Mouse (Mus musculus): ENCODE data around the gene Wnt9a. TPM values are rescaled to one million over a fixed set of nuclear protein-coding genes. Genes with fewer than 3 reads are reported as not detected.
"Not testable (repeated sequence)": the region's sequence is repeated elsewhere in the genome, so short reads cannot be mapped to it uniquely, and the experiment has no call there.

Gene Wnt9a
- polyA plus RNA-seq, 1 experiment from 2014 or later, result 8.5 TPM

- no peaks in the 10 kb centered on the region for H3K27me3 ChIP-seq
- WGBS, result 26% methylated on average over 3 of the region's 3 CpGs
These were observed 59.9 kb downstream of the Wnt9a start for GRCm38 (mm10) chr11:59366633-59367032.

GRCm38 (mm10) chr11:59367955-59368354 is 61.2 kb downstream of the Wnt9a start:
- H3K27me3 ChIP-seq; H3K9ac ChIP-seq; ATAC-seq (ENCODE audit: insufficient number of reproducible peaks, low FRiP score, low TSS enrichment, low read depth); H3K27ac ChIP-seq (replicated peaks); H3K4me3 ChIP-seq (replicated peaks); H3K9me3 ChIP-seq (replicated peaks); H3K36me3 ChIP-seq; H3K4me2 ChIP-seq (replicated peaks): not testable (repeated sequence)
- peaks cover 35% of the 10 kb centered on the region for H3K4me1 ChIP-seq
- 82% methylated on average over 4 of the region's 4 CpGs for WGBS

More at GRCm38 (mm10) chr11:59366633-59367032, 59.9 kb downstream of the Wnt9a start:
- H3K4me3 ChIP-seq (replicated peaks), result no peak overlapping the region
- no peaks in the 10 kb centered on the region for H3K9me3 ChIP-seq (replicated peaks)
- peaks cover 33% of the 10 kb centered on the region for H3K4me1 ChIP-seq
- H3K4me2 ChIP-seq (replicated peaks), result no peak overlapping the region
- no peak overlapping the region for H3K9ac ChIP-seq
- H3K36me3 ChIP-seq, result no peaks in the 10 kb centered on the region
- H3K27ac ChIP-seq (replicated peaks), result no peak overlapping the region
- ATAC-seq (ENCODE audit: insufficient number of reproducible peaks, low FRiP score, low TSS enrichment, low read depth), result no peak

- H3K4me1 ChIP-seq, result peaks cover 22% of the 10 kb centered on the region
- H3K36me3 ChIP-seq, result no peaks in the 10 kb centered on the region
- no peak overlapping the region for H3K9ac ChIP-seq
- no peaks in the 10 kb centered on the region for H3K9me3 ChIP-seq (replicated peaks)
- H3K27me3 ChIP-seq, result no peaks in the 10 kb centered on the region
- H3K4me2 ChIP-seq (replicated peaks), result no peak overlapping the region
- H3K4me3 ChIP-seq (replicated peaks), result no peak overlapping the region
- 73% methylated on average over 11 of the region's 11 CpGs for WGBS
- H3K27ac ChIP-seq (replicated peaks), result no peak overlapping the region
- ATAC-seq (ENCODE audit: insufficient number of reproducible peaks, low FRiP score, low TSS enrichment, low read depth), result no peak
These were observed 63.1 kb downstream of the Wnt9a start for GRCm38 (mm10) chr11:59369848-59370247.

GRCm38 (mm10) chr11:59375475-59375874 is 68.7 kb downstream of the Wnt9a start, which contains the start of gene Prss38:
Gene Prss38, minus strand, starts transcription at chr11:59375657.
- Histone ChIP-seq H3K9me3 (replicated peaks) (no peaks in the 10 kb centered on the region), H3K4me1 (peaks cover 11% of the 10 kb centered on the region; the same call in 1 of the 2 replicates), H3K9ac (no peak within 1 kb of the TSS), H3K27ac (replicated peaks) (no peak within 1 kb of the TSS), H3K27me3 (no peaks in the 10 kb centered on the region), H3K4me3 (replicated peaks) (no peak within 1 kb of the TSS), H3K4me2 (replicated peaks) (no peak within 1 kb of the TSS), H3K36me3 (no peaks in the 10 kb centered on the region)
- ATAC-seq (ENCODE audit: insufficient number of reproducible peaks, low FRiP score, low TSS enrichment, low read depth), result no peak
- WGBS, result 81% methylated on average over 16 of the region's 16 CpGs

GRCm38 (mm10) chr11:59377999-59378398 is 71.3 kb downstream of the Wnt9a start:
- no peaks in the 10 kb centered on the region for H3K27me3 ChIP-seq
- H3K4me2 ChIP-seq (replicated peaks), result no peak overlapping the region
- no peak overlapping the region for H3K9ac ChIP-seq
- H3K36me3 ChIP-seq, result no peaks in the 10 kb centered on the region
- ATAC-seq (ENCODE audit: insufficient number of reproducible peaks, low FRiP score, low TSS enrichment, low read depth), result no peak
- no peaks in the 10 kb centered on the region for H3K9me3 ChIP-seq (replicated peaks)
- no peak overlapping the region for H3K27ac ChIP-seq (replicated peaks)
- no peak overlapping the region for H3K4me3 ChIP-seq (replicated peaks)
- WGBS, result 74% methylated on average over 3 of the region's 3 CpGs
- peaks cover 7% of the 10 kb centered on the region; the same call in 1 of the 2 replicates for H3K4me1 ChIP-seq

GRCm38 (mm10) chr11:59379547-59379946 is 72.8 kb downstream of the Wnt9a start:
- H3K4me1 ChIP-seq, result peaks cover 13% of the 10 kb centered on the region
- no peak for ATAC-seq (ENCODE audit: insufficient number of reproducible peaks, low FRiP score, low TSS enrichment, low read depth)
- no peaks in the 10 kb centered on the region for H3K36me3 ChIP-seq
- H3K27ac ChIP-seq (replicated peaks), result no peak overlapping the region
- H3K4me2 ChIP-seq (replicated peaks), result no peak overlapping the region
- H3K9ac ChIP-seq, result no peak overlapping the region
- H3K27me3 ChIP-seq, result no peaks in the 10 kb centered on the region
- no peaks in the 10 kb centered on the region for H3K9me3 ChIP-seq (replicated peaks)
- no peak overlapping the region for H3K4me3 ChIP-seq (replicated peaks)

Small RNA genes lying within 50 kb of the gene (microRNA-seq; reads per million reads assigned to microRNA genes)
- not detected for gene Gm24756 (ENCODE audit: borderline number of aligned reads)

Other genes with a start within 250 kb of the Wnt9a start
- gene Obscn, start 170.5 kb upstream of the Wnt9a start, polyA plus RNA-seq (2015; fragmentation: Nextera tagmentation; extraction: Ambion mirVana), result 2.4 and 3.5 TPM in 2 replicates
- gene Iba57, start 143.2 kb upstream of the Wnt9a start, polyA plus RNA-seq (2015; fragmentation: Nextera tagmentation; extraction: Ambion mirVana), result 5.4 and 6.5 TPM in 2 replicates
- 0.52 and 0.74 TPM in 2 replicates for gene Gjc2, start 123.7 kb upstream of the Wnt9a start, polyA plus RNA-seq (2015; fragmentation: Nextera tagmentation; extraction: Ambion mirVana)
- 111 and 113 TPM in 2 replicates for gene Guk1, start 114.7 kb upstream of the Wnt9a start, polyA plus RNA-seq (2015; fragmentation: Nextera tagmentation; extraction: Ambion mirVana)
- 82.3 and 82.8 TPM in 2 replicates for gene Mrpl55, start 104.4 kb upstream of the Wnt9a start, polyA plus RNA-seq (2015; fragmentation: Nextera tagmentation; extraction: Ambion mirVana)
- 30.6 and 31.3 TPM in 2 replicates for gene 2310033P09Rik, start 98.6 kb upstream of the Wnt9a start, polyA plus RNA-seq (2015; fragmentation: Nextera tagmentation; extraction: Ambion mirVana)
- gene Arf1, start 78.7 kb upstream of the Wnt9a start, polyA plus RNA-seq (2015; fragmentation: Nextera tagmentation; extraction: Ambion mirVana), result 718 and 720 TPM in 2 replicates
- gene Wnt3a, start 16.2 kb upstream of the Wnt9a start, polyA plus RNA-seq (2015; fragmentation: Nextera tagmentation; extraction: Ambion mirVana), result 2.5 and 3.4 TPM in 2 replicates
- gene Prss38, start 68.7 kb downstream of the Wnt9a start, polyA plus RNA-seq (2015; fragmentation: Nextera tagmentation; extraction: Ambion mirVana), result not detected in 2 replicates
- 10.8 and 12.1 TPM in 2 replicates for gene Jmjd4, start 143.1 kb downstream of the Wnt9a start, polyA plus RNA-seq (2015; fragmentation: Nextera tagmentation; extraction: Ambion mirVana)
- gene Snap47, start 144.3 kb downstream of the Wnt9a start, polyA plus RNA-seq (2015; fragmentation: Nextera tagmentation; extraction: Ambion mirVana), result 115 and 121 TPM in 2 replicates
- gene Zfp867, start 165.5 kb downstream of the Wnt9a start, polyA plus RNA-seq (2015; fragmentation: Nextera tagmentation; extraction: Ambion mirVana), result 8.8 and 8.9 TPM in 2 replicates
- gene Zkscan17, start 219.8 kb downstream of the Wnt9a start, polyA plus RNA-seq (2015; fragmentation: Nextera tagmentation; extraction: Ambion mirVana), result 21.2 and 22.2 TPM in 2 replicates
- 0.16 and 0.25 TPM in 2 replicates for gene Nlrp3, start 234.6 kb downstream of the Wnt9a start, polyA plus RNA-seq (2015; fragmentation: Nextera tagmentation; extraction: Ambion mirVana)

Measured in embryonic facial prominence, embryonic 15.5 days (tissue).